Mouse (Mus musculus): ENCODE results near the gene Parm1.

Parm1 gene

DNA sequence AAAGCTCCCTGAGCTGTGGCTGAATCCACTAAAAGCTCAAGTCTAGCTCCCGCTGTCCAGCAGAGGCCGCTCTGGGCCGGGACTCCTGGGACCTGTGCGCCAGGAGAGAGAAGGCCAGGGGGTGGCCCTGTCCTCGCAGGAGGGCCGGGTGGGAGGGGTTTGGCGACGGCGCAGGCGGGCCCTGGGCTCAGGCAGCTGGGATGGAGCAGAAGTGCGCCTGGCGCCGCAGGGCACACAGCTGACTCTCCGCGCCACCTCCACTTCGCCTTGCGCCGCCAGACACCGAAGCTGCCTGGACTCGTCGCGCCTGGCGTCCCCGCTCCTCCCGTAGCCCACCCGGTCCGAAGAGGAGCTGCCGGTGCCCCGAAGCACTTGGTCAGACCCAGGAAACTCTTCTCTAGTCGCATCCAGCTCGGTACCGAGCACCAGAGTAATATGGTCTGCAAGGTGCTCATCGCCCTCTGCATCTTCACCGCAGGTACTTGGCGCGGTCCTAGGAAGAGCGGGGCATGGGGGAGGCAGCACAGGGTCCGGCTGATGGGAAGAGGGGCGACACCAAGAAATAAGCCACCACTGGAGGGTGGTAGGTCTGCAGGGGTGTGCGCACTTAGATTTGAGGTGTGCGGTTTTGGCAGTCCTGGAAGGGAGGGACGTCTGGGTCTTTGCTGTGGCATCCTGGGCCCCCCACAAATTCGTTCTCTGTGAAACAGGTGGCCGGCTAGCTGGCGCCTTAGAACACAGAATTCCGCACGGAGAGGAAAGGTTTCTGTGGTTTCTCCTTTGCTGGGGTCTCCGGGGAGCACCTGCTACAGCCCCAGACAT, at the start of gene Parm1:
Parm1 (plus strand) TSS at position 136 of the 822 bp plus-strand sequence.
- DNase-seq (ENCODE audit: low spot score) = peak; percentile 90

DNA sequence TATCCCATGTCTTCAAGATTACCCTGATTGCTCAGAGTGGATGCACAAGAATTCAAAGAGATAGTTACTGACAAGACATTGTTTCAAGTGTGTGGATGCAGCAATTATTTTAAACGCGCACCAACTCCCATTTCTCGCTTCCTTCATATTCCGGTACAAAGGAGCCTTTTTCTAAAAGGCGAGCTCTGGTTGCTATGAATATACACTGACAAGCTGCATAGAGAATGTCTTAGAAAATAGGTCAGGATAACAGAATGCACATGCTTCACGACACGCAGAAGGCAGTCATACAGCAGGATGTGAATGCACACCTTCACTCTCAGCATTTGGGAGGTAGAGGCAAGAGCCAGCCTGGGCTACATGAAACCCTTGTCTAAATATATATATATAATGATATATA, 42.2 kb upstream of the Parm1 start:
- DNase-seq (ENCODE audit: low spot score) = no peak

DNA sequence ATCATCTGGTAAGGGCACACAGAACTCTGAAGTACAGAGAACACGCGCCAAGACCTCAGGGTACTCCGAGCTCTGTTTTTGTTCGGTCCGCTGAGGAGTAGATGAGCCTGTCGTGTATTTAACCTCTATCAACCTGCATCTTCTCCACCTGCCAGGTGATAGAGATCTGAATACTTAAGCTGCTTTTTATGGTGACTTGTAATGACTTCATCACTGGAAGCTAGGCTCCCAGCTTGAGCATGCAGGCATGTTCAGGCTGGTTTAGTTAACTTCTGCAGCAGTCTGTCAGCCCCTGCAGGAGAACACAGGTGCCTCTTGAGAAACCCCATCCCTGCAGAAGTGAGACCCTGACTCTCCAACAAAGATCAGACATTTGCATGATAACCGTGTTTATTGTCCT, 40.6 kb upstream of the Parm1 start:
- DNase-seq (ENCODE audit: low spot score) = no peak

DNA sequence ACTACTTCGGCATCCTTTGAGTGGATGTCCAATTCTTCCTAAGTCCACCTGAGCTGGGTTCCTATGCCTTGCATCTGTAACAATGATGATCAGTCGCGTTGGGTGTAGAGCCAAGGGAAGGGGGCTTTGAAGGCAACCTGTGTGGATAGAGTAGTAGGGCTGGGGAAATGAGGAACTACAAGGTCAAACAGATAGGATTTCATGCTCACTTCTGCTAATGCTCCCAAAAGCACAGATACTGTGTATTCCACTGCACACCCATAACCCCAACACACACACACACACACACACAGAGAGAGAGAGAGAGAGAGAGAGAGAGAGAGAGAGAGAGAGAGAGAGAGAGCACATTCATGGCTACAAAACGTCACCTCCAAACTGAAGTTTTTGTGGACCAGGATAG, 38.7 kb upstream of the Parm1 start:
- DNase-seq (ENCODE audit: low spot score) = no peak

DNA sequence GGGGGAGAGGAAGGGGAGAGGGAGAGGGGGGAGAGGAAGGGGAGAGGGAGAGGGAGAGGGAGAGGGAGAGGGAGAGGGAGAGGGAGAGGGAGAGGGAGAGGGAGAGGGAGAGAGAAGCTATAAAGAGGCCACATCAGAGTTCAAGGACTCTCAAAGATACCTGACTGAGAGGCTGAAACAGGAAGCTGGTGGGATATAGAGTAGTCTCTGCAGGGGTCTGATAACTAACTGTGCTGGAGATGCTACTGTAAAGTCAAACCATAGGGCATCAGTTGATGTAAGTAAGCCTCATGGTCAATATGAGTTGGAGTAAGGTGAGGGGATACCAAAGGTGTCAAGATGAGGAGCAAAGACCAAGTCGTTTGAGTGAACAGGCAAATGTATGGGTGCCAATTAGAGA, 37.3 kb upstream of the Parm1 start:
- DNase-seq (ENCODE audit: low spot score) = no peak

DNA sequence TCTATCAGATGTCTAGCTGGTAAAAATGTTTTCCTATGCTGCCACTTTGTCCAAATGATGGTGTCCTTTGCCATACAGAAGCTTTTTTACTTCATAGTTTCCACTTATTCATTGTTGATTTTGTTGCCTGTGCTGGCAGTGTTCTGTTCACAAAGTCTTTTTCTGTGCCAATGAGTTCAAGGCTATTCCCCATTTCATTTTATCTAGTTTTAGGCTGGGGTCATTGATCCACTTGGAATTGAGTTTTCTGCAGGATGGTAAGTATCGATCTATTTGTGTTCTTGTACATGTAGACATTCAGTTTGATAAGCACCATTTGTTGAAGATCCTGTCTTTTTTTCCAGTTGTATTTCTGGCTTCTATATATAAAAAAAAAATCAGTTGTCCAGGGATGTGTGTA, 33.1 kb upstream of the Parm1 start:
- no peak for DNase-seq (ENCODE audit: low spot score)

DNA sequence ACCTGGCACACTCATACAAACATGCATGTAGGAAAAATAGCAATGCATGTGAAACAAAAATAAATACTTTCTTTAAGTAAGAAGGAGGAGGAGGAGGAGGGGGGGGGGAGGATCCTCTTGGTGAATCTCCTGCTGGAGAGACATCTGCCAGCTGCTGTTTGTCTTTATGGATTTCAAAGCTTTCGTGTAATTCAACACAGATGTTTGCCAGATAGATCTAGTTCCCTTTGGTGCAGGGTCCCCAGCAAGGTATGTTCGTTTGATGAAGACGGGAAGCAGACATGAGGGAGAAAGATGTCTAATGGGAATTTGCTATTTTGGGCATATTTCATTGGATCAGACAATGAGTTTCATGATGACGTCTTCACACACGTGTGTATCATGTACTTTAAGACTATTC, 23.0 kb upstream of the Parm1 start:
- no peak for DNase-seq (ENCODE audit: low spot score)

DNA sequence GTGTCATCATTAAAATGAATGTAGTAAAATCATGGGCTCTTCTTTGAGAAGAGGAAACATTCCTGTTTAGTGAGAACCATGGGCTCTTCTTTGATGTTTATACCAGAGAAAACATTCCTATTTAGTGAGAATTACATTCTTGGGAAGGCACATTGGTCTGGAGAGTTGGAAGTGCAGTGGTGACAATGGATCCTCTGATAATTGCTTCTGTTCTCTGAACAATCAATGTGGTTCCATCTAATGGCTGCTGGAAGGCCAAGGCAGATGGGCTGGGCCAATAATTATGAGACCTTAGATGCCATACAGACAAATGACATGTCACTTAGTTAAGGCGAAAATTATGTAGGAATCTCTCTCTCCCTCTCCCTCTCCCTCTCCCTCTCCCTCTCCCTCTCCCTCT, 16.1 kb upstream of the Parm1 start:
- no peak for DNase-seq (ENCODE audit: low spot score)

DNA sequence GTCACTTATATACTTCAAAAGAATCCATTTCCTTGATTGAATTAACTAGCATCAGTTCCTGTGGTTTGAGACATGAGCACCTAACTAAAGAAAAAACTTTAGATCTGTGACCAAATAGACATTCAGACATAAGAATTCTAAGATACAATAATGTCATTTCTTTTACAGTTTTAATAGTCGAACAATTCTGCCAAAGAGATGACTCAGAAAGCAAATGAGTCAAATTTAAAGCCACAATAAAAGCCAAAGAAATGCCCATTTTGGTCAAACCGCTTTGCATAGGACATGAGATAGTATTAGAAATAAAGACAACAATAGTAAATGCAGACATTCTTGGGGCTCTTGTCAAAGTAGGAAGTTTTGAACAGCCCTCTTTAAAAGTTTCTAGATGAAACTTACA, 15.0 kb upstream of the Parm1 start:
- DNase-seq (ENCODE audit: low spot score) = no peak

DNA sequence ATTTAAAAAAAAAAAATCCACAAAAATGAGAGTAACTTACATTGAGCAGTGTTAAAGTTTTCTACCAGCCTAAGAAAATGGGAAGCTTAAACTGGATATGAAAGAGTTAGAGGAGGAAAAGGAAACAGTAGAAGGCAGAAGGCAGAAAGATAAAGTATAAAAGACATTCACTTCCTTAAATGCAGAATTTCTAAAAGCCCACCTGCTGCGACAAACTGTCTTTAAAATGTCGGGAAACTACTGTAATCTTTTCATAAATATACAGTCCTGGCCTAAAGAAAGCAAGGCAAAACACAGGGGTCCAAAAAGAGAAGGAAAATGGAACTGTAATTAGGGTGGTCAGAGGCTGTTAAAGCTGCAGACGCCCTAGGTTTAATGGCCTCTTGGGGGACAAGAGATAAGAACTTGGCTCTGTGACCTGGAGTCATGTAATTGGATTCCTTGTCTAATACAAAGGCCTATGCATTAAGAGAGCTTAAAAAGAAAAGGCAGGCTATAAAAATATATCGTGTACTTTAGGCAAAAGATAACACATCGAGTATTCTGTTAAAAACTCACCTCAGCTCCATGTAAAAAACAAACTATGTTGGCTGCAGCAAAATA, 13.0 kb upstream of the Parm1 start:
- DNase-seq (ENCODE audit: low spot score) = no peak

DNA sequence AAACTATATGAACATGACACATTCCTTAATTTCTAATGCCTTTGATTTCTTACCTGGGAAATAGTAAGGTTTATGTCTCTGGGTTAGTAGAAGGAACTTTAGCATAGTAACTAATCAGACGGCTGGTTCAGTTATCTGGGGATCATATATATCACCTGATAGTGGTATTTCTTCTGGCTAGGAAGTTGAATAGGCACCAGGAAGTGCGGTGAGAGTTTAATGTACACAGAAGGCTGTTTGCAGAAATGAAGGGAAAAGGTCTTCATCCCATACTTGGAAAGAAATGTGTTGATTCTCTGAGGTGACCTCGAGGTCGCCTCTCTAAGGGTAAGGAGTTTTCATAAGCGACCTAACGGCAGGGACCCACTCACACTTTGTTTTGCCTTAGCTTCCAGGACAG, 338 bp upstream of the Parm1 start:
- DNase-seq (ENCODE audit: low spot score) = peak; percentile 3

DNA sequence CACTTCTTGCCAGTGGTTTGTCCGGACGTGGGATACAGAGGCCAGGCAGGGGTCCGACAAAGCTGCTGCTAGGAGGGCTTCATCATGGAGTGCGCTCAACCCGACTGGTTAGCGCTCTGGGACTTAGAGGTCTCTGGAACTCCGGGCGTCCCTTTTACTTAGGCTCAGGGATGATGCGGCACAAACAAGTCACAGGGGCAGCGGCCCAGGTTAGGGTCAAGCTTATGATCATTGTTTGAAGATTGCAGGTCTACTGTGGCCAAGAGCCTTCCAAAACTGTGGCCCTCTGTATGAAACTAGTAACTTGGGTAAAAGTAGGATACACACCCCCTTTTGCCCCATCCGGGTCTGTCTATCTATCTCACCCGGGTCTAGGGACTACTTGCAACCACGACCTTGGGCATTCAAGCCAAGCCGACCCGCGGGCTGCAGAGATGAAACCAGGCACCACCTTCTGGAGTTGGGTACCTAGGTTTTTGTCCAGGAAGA, 931 bp downstream of the Parm1 start:
- DNase-seq (ENCODE audit: low spot score) = peak; percentile 30

DNA sequence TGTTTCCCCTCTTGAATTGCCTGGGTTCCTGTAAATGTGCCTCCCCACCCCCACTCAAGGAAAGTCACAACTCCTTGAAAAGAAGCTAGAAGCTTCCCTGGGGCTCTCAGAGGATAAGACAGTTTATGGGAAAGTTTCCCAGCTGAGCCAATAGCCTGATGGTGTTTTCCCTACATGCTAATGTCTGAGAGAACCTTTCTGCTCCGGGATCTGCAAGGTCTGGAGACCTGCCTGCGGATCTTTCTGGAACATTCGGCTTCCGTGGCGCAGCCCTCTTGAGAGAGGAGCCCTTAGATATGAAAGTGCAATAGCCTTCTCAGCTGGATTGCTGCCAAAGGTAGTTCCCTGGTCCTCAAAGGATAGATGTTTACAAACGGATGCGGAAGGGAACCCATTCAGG, 1.5 kb downstream of the Parm1 start:
- DNase-seq (ENCODE audit: low spot score) = peak; percentile 9

DNA sequence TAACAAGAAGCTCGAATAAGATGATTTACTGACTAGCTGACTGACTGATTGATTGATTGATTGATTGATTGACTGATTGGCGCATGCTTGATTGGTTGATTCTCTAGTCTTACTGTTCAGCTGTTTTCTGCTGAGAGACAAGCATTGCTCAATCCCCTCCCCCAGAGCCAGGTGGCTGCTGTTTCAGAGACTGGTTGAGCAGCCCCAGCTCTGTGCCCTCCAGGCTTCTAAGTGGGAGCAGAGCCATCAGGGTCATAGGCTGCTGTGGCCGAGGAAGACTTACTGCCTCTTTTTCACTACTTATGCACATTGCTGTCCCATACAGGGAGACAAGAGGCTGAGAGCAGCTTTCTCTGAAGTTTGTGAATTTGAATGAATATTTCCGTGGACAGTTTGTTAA, 2.1 kb downstream of the Parm1 start:
- peak; percentile 46 for DNase-seq (ENCODE audit: low spot score)

DNA sequence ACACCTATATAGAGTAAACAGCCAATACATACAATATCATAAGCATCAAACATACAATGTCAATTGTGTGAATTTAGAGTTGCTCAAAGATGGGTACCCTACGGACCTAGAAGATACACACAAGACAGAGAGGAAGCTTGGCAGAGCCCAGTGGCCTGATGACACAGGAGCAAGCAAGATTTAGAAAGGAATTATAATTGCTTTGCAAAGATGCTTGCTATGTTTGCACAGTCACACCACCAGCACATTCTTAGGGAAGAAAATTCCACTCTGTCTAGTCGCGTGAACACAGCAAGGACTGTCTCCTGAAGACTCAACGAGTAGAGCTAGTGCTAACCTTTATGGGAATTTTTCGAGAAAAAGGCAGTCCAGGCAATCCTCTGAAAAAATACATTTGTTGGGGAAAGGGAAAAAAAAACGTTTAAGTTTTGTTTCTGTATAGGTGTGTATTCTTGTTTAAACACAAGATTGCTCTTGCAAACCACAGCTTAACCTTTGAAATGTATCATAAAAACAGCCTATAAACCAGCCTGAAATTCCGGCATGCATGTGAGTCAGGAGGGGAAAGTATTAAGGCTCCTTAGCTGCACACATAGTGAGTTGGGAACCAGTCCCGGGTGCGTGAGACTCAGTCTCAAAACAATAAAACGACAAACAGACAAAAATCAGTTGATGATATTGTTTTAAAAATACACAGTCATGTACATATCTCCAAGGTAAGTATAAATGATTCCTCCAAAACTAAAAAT, 15.5 kb downstream of the Parm1 start:
- DNase-seq (ENCODE audit: low spot score) = no peak

DNA sequence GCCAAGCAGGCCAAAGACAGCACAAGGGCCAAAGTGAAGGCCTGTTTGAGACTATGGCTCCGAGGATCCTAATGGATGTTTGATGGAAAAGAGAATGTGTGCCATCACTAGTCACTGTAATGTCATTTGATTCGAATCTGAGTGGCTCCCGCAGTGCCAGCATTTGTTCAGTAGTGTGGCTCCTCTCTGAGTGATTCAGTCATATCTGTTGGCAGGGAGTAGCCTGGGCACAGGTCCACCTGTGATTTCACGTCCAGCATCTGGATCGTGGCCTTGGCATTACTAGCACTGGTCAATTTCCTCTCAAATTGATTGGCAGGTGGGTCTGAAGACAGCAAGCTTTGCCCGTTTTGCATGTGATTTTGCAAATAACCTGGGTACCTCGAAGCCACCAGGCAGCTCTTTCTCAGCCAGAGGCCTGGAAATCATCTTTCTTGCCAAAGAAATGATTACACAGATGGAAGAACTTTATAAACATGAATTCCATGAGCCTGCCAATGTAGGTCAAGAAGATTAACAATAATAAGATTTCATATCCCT, 41.7 kb downstream of the Parm1 start:
- DNase-seq (ENCODE audit: low spot score) = no peak

DNA sequence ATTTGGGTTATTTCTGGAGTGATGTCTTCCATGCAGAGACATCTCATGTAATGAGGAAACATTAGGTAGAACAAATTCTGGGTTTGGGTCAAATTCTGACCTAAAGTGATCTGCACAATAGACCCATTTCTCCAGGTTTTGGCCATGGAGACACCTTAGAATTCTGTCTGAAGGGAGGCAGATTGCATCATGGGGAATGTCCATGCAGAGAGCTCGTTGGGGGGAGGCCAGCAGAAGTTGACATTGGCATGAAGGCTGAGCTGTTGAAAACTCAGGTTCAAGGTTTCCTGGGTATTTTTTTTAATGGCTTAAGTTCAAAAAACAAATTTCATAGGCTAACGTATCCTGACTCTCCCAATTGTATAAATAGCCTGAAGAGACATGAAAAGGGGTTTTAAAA, 42.3 kb downstream of the Parm1 start:
- DNase-seq (ENCODE audit: low spot score) = no peak

DNA sequence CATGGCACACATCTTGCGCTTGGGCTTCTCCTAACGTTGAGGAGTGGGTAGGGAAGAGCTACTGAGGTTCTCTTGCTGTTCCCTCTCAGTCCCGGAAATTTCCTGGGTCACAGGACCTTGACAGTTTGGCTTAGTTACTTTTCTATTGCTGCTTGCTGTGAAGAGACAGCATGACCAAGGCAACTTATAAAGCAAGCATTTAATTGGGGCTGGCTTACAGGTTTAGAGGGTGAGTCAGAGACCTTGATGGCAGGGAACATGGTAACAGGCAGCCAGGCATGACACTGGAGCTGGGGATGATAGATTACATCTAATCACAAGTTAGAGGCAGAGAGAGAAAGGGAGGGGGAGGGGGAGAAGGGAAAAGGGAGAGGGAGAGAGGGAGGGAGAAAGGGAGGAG, 44.0 kb downstream of the Parm1 start:
- DNase-seq (ENCODE audit: low spot score) = no peak

DNA sequence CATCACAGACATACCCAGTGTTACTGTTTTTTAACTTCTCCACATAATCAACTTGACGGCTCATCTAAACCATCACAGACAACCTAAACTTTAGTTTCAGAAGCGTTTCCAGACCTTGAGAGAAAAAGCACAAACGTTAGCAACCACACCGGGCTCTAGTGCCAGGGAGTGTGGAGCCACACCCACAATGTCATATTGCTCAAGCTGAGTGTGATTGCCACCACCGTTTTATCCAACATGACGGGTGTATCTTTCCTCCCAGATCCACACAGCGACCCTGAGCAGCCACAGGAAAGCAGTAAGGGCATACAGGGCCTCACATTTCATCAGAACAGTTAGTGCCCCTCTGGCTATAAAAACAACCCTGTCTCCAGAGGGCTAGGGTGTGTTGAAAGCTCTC, 45.1 kb downstream of the Parm1 start:
- no peak for DNase-seq (ENCODE audit: low spot score)

DNA sequence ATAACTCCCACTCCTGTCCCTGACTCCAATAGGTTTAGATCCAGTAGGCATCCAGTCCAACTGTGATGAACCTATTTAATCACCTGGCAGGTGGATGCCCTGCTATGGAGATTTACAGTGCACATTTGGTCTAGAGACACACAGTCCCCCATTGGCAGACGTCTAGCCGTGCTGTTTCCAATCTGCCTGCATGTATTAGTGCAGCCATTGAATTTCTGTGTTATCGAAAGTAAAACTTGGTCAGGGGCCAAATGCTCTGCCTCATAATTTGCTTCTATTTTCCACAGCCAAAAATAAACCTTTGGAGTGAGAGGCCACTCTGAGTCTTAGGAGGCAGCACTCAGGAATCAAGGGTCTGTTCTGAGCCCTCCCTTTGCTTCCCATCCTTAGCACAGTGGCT, 46.6 kb downstream of the Parm1 start:
- DNase-seq (ENCODE audit: low spot score) = no peak

DNA sequence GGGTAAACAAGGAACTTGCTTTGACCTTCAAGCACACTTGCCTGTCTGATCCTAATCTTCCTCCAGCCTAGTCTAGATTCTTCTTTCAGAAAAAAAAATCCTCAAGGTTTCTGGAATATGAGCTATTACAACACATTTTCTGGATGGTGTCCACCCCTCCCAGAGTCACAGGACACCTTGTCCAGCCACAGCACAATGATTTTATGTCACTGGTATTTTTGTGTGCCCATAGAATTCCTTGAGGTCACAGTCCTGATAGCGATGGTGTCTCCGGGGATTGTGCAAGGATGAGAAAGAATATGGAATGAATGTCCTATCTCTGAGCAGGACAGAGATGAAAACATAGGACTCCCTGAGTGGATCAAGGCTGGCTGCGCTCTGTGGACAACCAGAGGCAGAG, 48.0 kb downstream of the Parm1 start:
- no peak for DNase-seq (ENCODE audit: low spot score)

DNA sequence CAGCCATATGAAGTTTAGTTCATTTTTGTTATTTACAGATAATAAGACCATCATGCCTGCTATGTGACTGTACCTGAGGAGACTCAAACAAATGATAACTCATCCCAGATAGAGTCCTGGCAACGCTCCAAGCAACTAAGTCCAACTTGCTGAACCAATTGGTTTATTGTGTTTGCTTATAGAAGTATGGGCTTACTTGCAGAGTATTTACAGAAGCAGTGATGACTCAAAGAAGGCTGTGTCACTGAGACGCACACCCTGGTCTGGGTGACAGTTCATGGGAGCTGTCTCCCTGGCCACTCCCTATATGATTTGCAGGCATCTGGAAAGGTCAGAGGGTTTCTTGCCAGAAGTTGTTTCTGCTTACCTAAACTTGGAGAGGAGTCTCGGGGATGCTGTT, 49.2 kb downstream of the Parm1 start:
- no peak for DNase-seq (ENCODE audit: low spot score)

DNA sequence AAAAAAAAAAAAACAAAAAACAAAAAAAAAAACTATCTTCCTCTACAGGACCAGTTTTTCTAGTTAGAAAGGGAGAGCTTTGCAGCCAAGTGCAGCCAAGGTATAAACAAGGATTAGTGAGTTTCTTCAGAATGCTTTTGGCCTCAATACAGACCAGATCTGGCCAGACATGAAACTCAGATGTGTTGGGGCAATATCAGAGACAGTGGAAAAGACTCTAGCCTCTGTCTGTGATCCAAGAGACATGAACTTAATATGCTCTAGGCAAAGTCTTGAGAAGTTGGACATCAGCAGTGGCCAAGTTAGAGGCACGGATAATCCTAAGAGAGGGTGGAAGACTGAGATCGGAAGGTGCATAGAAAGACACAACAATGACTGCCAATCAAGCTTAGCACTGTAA, 56.8 kb downstream of the Parm1 start:
- no peak for DNase-seq (ENCODE audit: low spot score)
